Mouse (Mus musculus): ENCODE measurements at regions not wholly inside any gene's neighbourhood (a gene's known extent, or its start where the extent isn't known, plus 50 kb on each side); places are given as distances from the start of the nearest gene placed in this dataset.
A peak's percentile ranks its signal among the peaks of the same experiment; 100 is the strongest.

GRCm38 (mm10) chr19:23044510-23045464, 96.2 kb upstream of the Klf9 start:
- no peak for DNase-seq (ENCODE audit: low spot score)

GRCm38 (mm10) chr19:23051456-23051855, 89.6 kb upstream of the Klf9 start:
- no peak for DNase-seq (ENCODE audit: low spot score)

GRCm38 (mm10) chr19:23054440-23054839, 86.6 kb upstream of the Klf9 start:
- DNase-seq (ENCODE audit: low spot score), result no peak

GRCm38 (mm10) chr19:23055916-23056805, 84.9 kb upstream of the Klf9 start:
- no peak for DNase-seq (ENCODE audit: low spot score)

GRCm38 (mm10) chr19:23056851-23057707, 83.9 kb upstream of the Klf9 start:
- DNase-seq (ENCODE audit: low spot score), result peak; percentile 61

- DNase-seq (ENCODE audit: low spot score), result no peak
Measured at GRCm38 (mm10) chr19:23057739-23058501, 83.1 kb upstream of the Klf9 start.

DNA sequence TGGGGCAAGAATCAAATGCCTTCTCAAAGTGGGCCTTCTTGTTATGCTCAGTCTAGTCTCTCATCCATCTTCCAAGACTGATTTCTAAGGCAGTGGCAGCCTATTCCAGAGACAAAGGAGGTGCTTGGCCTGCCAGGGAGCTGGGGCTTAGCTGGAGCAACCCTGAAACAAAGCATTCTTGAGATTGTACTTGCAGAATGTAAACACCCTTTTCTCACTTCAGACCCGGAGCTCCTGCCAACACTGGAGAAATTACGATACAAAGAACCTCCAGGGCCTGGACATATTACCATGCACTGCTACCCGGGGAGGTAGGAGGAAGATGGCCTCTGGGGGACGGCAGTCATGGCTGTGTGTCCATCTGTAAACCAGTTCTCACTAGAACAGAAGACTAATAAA, 82.5 kb upstream of the Klf9 start:
- DNase-seq (ENCODE audit: low spot score), result no peak

DNA sequence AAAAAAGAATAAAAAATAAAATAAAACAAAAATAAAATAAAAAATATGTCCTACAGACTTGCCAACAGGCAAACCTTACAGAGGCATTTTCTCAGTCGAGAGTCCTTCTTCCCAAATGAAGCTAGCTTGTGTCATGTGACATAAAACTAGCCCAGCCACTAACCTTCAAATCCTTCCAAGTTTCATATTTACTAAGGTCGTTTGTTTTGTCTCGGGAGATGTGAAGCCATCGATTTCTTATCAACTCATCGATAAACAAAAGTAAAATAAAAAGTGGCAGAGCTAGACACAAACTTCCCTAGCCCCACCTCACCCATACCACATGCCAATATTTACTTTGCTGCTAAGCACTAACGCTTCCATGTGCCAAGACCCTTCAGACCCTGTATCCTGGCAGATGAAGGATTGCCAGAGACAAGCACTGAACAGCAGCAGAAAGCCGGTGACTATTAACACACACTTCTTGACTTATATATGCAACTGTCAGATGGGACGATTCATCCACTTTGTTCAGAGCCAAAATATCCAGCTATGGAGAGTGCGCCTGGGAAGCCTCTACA, 79.9 kb upstream of the Klf9 start:
- DNase-seq (ENCODE audit: low spot score), result no peak

DNA sequence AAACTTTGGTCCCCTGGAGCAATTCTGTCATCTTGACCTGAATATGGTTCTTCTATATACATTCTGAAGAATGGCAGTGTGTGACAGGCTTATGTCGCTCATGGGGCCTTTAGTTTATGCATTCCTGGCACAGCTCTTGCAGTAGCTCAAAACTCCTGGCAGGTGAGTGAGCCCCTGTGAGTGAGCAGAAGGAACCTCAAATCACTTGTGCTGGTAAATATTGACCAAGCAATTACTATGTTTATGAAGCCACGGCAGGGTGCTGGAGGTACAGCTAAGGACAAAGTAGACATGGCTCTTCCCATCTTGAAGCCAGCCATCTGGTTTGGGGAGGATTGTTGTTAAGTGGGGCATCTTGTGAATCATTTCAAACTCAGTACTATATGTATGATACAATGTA, 79.1 kb upstream of the Klf9 start:
- DNase-seq (ENCODE audit: low spot score), result no peak

DNA sequence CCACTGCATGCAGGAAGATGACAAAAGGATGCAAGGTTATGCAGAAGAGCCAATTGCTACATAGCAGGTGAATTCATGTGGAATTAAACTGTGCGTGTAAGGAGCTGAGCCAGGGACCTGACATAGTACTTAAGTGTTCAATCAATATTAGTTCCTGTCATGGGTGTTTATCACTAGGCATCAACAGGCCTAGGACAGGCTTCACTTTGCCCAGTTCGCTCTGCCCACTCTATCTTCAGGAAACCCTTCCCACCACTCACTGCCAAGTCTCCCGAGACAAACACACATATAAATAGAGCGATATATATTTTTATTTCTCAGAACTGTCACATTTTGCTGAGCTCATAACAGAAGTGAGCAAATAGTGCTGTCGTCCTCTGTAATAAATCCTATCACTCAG, 78.2 kb upstream of the Klf9 start:
- no peak for DNase-seq (ENCODE audit: low spot score)

GRCm38 (mm10) chr19:23065548-23065947, 75.5 kb upstream of the Klf9 start:
- no peak for DNase-seq (ENCODE audit: low spot score)

DNA sequence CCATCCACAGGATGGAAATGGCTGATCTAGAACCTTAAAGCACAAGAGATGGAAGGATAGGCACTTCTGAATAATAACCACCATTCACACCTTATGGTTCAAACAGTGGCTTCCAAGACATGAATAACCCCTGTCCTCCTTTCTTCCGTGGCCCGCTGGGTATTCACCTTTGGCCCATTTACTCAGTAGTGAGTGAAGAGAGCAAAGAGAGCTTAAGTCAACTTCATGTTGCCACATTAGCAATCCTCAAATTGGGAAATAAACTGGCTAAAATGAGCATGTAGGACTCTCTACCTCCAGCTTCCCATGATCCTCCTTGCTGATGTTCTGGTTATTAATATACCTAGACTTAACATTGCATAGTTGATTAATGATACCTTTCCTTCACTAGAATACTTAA, 74.3 kb upstream of the Klf9 start:
- no peak for DNase-seq (ENCODE audit: low spot score)

GRCm38 (mm10) chr19:23068600-23068999, 72.4 kb upstream of the Klf9 start:
- DNase-seq (ENCODE audit: low spot score), result no peak

- no peak for DNase-seq (ENCODE audit: low spot score)
Measured at GRCm38 (mm10) chr19:23069656-23070055, 71.4 kb upstream of the Klf9 start.

- no peak for DNase-seq (ENCODE audit: low spot score)
Measured at GRCm38 (mm10) chr19:23071000-23071399, 70.0 kb upstream of the Klf9 start.

DNA sequence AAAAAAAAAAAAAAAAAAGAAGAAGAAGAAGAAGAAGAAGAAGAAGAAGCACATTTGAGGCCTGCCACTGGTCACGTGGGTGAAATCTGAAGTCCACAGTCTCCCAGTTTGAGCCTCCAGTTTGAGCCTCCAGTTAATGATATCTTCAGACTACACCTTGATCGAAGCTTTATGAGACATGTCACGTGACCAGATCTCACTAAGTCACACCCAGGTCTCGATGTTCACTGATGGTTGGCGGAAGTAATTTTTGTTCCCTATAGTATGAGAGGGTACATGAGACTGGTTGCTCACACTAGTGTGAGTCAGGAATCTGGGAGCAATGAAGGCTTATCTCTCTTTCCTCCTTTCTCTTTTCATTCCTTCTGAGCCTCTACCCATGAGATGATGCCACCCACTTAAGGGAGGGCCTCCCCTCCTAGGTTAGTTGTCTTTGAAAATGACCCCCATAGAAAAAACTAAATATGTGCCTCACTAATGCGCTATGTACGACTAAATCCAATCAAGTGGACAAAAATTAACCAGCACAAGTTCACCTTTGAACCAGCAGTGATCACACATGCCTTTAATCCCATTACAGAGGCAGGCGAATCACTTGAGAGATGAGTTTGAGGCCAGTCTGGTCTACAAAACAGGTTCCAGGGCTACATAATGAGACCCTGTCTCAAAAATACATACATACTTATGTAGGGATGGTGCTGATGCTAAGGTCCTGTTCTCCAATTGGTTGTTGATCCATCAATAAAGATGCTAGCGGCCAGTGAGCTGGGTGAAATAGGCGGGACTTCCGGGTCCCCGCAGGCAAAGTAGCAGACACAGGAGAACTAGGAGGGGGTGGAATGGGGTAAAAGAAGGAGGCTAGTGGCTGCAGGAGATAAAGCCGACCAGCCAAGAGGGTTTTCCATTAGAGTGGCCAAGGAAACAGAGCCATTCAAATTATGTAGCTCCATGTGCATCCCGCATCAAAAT, 66.1 kb upstream of the Klf9 start:
- no peak for DNase-seq (ENCODE audit: low spot score)

DNA sequence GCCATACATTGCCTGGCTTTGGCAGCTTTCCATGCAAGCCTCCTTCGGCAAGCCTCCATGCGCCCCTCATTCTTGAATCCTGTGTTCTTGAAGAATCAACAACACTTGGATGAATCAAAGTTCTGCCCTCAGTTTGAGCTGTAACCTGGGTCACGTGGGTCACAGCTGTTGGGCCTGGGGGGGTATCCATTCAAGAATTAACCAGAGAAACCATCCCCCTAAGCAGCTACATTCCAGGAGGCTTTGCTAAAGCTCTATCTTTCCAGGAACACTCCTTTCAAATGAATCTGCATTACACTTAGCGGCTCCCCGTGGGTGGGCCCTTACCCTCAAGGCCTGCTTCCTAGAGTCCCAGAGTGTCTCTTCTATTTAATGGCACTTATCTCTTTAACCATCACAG, 65.2 kb upstream of the Klf9 start:
- no peak for DNase-seq (ENCODE audit: low spot score)

DNA sequence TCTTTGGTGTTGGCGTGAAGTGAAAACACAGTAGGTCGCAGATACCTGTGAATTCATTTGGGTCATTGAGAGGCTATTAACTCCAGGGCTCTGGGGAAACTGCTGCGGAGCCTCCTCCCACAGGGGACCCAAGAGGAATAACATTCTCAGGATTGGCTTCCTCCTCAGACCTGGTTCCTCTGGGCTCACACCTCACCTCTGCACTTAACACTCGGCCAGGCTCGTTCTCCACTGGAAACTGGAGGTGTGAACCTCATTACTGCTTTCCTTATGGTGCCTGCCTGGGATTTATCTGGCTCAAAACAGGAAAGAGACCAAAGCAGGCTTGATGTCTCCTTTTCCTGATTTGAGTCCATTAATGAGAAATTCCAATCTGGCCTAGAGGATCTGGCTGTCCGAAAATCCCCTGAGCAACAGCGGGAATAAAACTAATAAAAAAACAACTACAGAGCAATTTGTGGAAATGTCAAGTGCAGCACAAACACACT, 55.8 kb upstream of the Klf9 start:
- no peak for DNase-seq (ENCODE audit: low spot score)

DNA sequence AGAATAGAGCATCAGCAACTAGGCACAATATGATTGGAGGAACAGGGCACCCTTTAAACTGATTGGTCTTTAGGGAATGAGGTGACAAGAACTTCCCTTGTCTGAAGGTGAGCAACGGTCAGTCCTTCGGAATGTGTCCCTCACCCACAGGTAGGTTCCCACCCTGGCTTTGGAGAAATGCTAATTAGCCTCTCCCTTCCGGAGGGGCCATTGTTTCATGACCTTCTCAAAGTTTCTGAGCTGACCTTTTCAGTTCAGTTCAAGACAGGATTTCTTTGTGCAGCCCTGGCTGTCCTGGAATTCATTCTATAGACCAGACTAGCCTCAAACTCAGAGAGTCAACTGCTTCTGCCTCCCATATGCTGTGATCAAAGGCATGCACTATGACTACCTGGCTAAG, 53.5 kb upstream of the Klf9 start:
- DNase-seq (ENCODE audit: low spot score), result no peak

GRCm38 (mm10) chr19:23089081-23089480, 51.9 kb upstream of the Klf9 start:
- DNase-seq (ENCODE audit: low spot score), result no peak

Data from urinary bladder, postnatal 25 days (tissue).